Mouse (Mus musculus): Measurements from ENCODE around the gene Sarnp. TPM values are rescaled to one million over a fixed set of nuclear protein-coding genes. Genes with fewer than 3 reads are reported as not detected.

Gene Sarnp
- polyA plus RNA-seq, 1 experiment from 2014 or later, result 152 TPM

GRCm38 (mm10) chr10:128823821-128824220, 6.7 kb downstream of the Sarnp start:
- Histone ChIP-seq H3K9ac (replicated peaks; ENCODE audit: low read length) (no peak overlapping the region), H3K4me1 (ENCODE audit: control insufficient read depth, insufficient read depth, low read length) (peaks cover 7% of the 10 kb centered on the region), H3K4me2 (ENCODE audit: low read length) (no peak overlapping the region), H3K27me3 (ENCODE audit: control insufficient read depth, insufficient read depth, low read length) (no peaks in the 10 kb centered on the region), H3K9me3 (ENCODE audit: control insufficient read depth, low read length) (no peaks in the 10 kb centered on the region), H3K27ac (replicated peaks; ENCODE audit: low read depth, low read length) (no peak overlapping the region), H3K36me3 (ENCODE audit: control insufficient read depth, insufficient read depth, low read length) (peaks cover 29% of the 10 kb centered on the region), H3K4me3 (replicated peaks; ENCODE audit: low read depth, low read length) (no peak overlapping the region)
- no peak for DNase-seq
- no peak for ATAC-seq (ENCODE audit: low FRiP score, low TSS enrichment)
- WGBS, result 99% methylated on average over 9 of the region's 9 CpGs

GRCm38 (mm10) chr10:128837400-128837799, 20.3 kb downstream of the Sarnp start:
- Histone ChIP-seq H3K27ac (replicated peaks; ENCODE audit: low read depth, low read length) (no peak overlapping the region), H3K4me3 (replicated peaks; ENCODE audit: low read depth, low read length) (no peak overlapping the region), H3K9ac (replicated peaks; ENCODE audit: low read length) (no peak overlapping the region), H3K36me3 (ENCODE audit: control insufficient read depth, insufficient read depth, low read length) (peaks cover 59% of the 10 kb centered on the region), H3K9me3 (ENCODE audit: control insufficient read depth, low read length) (no peaks in the 10 kb centered on the region), H3K4me1 (ENCODE audit: control insufficient read depth, insufficient read depth, low read length) (no peaks in the 10 kb centered on the region), H3K27me3 (ENCODE audit: control insufficient read depth, insufficient read depth, low read length) (no peaks in the 10 kb centered on the region), H3K4me2 (ENCODE audit: low read length) (no peak overlapping the region)
- ATAC-seq (ENCODE audit: low FRiP score, low TSS enrichment) (no peak), DNase-seq (no peak)

- H3K4me3 ChIP-seq (replicated peaks; ENCODE audit: low read depth, low read length), result no peak overlapping the region
- no peaks in the 10 kb centered on the region for H3K9me3 ChIP-seq (ENCODE audit: control insufficient read depth, low read length)
- DNase-seq, result no peak
- no peaks in the 10 kb centered on the region for H3K4me1 ChIP-seq (ENCODE audit: control insufficient read depth, insufficient read depth, low read length)
- peaks cover 68% of the 10 kb centered on the region for H3K36me3 ChIP-seq (ENCODE audit: control insufficient read depth, insufficient read depth, low read length)
- H3K27me3 ChIP-seq (ENCODE audit: control insufficient read depth, insufficient read depth, low read length), result no peaks in the 10 kb centered on the region
- H3K27ac ChIP-seq (replicated peaks; ENCODE audit: low read depth, low read length), result no peak overlapping the region
- H3K9ac ChIP-seq (replicated peaks; ENCODE audit: low read length), result no peak overlapping the region
- no peak overlapping the region for H3K4me2 ChIP-seq (ENCODE audit: low read length)
- ATAC-seq (ENCODE audit: low FRiP score, low TSS enrichment), result no peak
Measured at GRCm38 (mm10) chr10:128839434-128839833, 22.3 kb downstream of the Sarnp start.

- H3K4me3 ChIP-seq (replicated peaks; ENCODE audit: low read depth, low read length), result no peak overlapping the region
- no peak overlapping the region for H3K27ac ChIP-seq (replicated peaks; ENCODE audit: low read depth, low read length)
- ATAC-seq (ENCODE audit: low FRiP score, low TSS enrichment) (no peak), DNase-seq (no peak)
- no peaks in the 10 kb centered on the region for H3K4me1 ChIP-seq (ENCODE audit: control insufficient read depth, insufficient read depth, low read length)
- no peaks in the 10 kb centered on the region for H3K27me3 ChIP-seq (ENCODE audit: control insufficient read depth, insufficient read depth, low read length)
- H3K9ac ChIP-seq (replicated peaks; ENCODE audit: low read length), result no peak overlapping the region
- peaks cover 67% of the 10 kb centered on the region for H3K36me3 ChIP-seq (ENCODE audit: control insufficient read depth, insufficient read depth, low read length)
- no peak overlapping the region for H3K4me2 ChIP-seq (ENCODE audit: low read length)
- H3K9me3 ChIP-seq (ENCODE audit: control insufficient read depth, low read length), result no peaks in the 10 kb centered on the region
Measured at GRCm38 (mm10) chr10:128840612-128841011, 23.5 kb downstream of the Sarnp start.

- H3K4me1 ChIP-seq (ENCODE audit: control insufficient read depth, insufficient read depth, low read length), result no peaks in the 10 kb centered on the region
- no peaks in the 10 kb centered on the region for H3K9me3 ChIP-seq (ENCODE audit: control insufficient read depth, low read length)
- 94% methylated on average over 5 of the region's 5 CpGs for WGBS
- H3K36me3 ChIP-seq (ENCODE audit: control insufficient read depth, insufficient read depth, low read length), result peaks cover 66% of the 10 kb centered on the region
- no peaks in the 10 kb centered on the region for H3K27me3 ChIP-seq (ENCODE audit: control insufficient read depth, insufficient read depth, low read length)
- ATAC-seq (ENCODE audit: low FRiP score, low TSS enrichment) (no peak), DNase-seq (no peak)
- H3K9ac ChIP-seq (replicated peaks; ENCODE audit: low read length), result no peak overlapping the region
- H3K4me2 ChIP-seq (ENCODE audit: low read length), result no peak overlapping the region
- H3K4me3 ChIP-seq (replicated peaks; ENCODE audit: low read depth, low read length), result no peak overlapping the region
- no peak overlapping the region for H3K27ac ChIP-seq (replicated peaks; ENCODE audit: low read depth, low read length)
Measured at GRCm38 (mm10) chr10:128843260-128843659, 26.1 kb downstream of the Sarnp start.

- Histone ChIP-seq H3K9ac (replicated peaks; ENCODE audit: low read length) (no peak overlapping the region), H3K4me2 (ENCODE audit: low read length) (no peak overlapping the region), H3K27ac (replicated peaks; ENCODE audit: low read depth, low read length) (no peak overlapping the region), H3K4me3 (replicated peaks; ENCODE audit: low read depth, low read length) (no peak overlapping the region), H3K36me3 (ENCODE audit: control insufficient read depth, insufficient read depth, low read length) (peaks cover 74% of the 10 kb centered on the region), H3K4me1 (ENCODE audit: control insufficient read depth, insufficient read depth, low read length) (no peaks in the 10 kb centered on the region), H3K9me3 (ENCODE audit: control insufficient read depth, low read length) (no peaks in the 10 kb centered on the region), H3K27me3 (ENCODE audit: control insufficient read depth, insufficient read depth, low read length) (no peaks in the 10 kb centered on the region)
- ATAC-seq (ENCODE audit: low FRiP score, low TSS enrichment), result no peak
- 66% methylated on average over 2 of the region's 2 CpGs for WGBS
- peak; percentile 82 for DNase-seq
Measured at GRCm38 (mm10) chr10:128845516-128845915, 28.4 kb downstream of the Sarnp start.

GRCm38 (mm10) chr10:128846664-128847063, 29.5 kb downstream of the Sarnp start:
- Histone ChIP-seq H3K4me3 (replicated peaks; ENCODE audit: low read depth, low read length) (no peak overlapping the region), H3K9me3 (ENCODE audit: control insufficient read depth, low read length) (no peaks in the 10 kb centered on the region), H3K27ac (replicated peaks; ENCODE audit: low read depth, low read length) (no peak overlapping the region), H3K36me3 (ENCODE audit: control insufficient read depth, insufficient read depth, low read length) (peaks cover 69% of the 10 kb centered on the region), H3K4me2 (ENCODE audit: low read length) (no peak overlapping the region), H3K27me3 (ENCODE audit: control insufficient read depth, insufficient read depth, low read length) (no peaks in the 10 kb centered on the region), H3K9ac (replicated peaks; ENCODE audit: low read length) (no peak overlapping the region), H3K4me1 (ENCODE audit: control insufficient read depth, insufficient read depth, low read length) (no peaks in the 10 kb centered on the region)
- WGBS, result 97% methylated on average over 4 of the region's 4 CpGs
- ATAC-seq (ENCODE audit: low FRiP score, low TSS enrichment) (no peak), DNase-seq (no peak)

- H3K4me2 ChIP-seq (ENCODE audit: low read length), result no peak overlapping the region
- H3K9ac ChIP-seq (replicated peaks; ENCODE audit: low read length), result no peak overlapping the region
- H3K27ac ChIP-seq (replicated peaks; ENCODE audit: low read depth, low read length), result no peak overlapping the region
- no peaks in the 10 kb centered on the region for H3K9me3 ChIP-seq (ENCODE audit: control insufficient read depth, low read length)
- H3K4me3 ChIP-seq (replicated peaks; ENCODE audit: low read depth, low read length), result no peak overlapping the region
- DNase-seq (no peak), ATAC-seq (ENCODE audit: low FRiP score, low TSS enrichment) (no peak)
- 84% methylated on average over 2 of the region's 2 CpGs for WGBS
- no peaks in the 10 kb centered on the region for H3K4me1 ChIP-seq (ENCODE audit: control insufficient read depth, insufficient read depth, low read length)
- peaks cover 60% of the 10 kb centered on the region for H3K36me3 ChIP-seq (ENCODE audit: control insufficient read depth, insufficient read depth, low read length)
- no peaks in the 10 kb centered on the region for H3K27me3 ChIP-seq (ENCODE audit: control insufficient read depth, insufficient read depth, low read length)
Measured at GRCm38 (mm10) chr10:128848426-128848825, 31.3 kb downstream of the Sarnp start.

GRCm38 (mm10) chr10:128850339-128850738, 33.2 kb downstream of the Sarnp start:
- Histone ChIP-seq H3K4me1 (ENCODE audit: control insufficient read depth, insufficient read depth, low read length) (no peaks in the 10 kb centered on the region), H3K36me3 (ENCODE audit: control insufficient read depth, insufficient read depth, low read length) (peaks cover 57% of the 10 kb centered on the region), H3K4me2 (ENCODE audit: low read length) (no peak overlapping the region), H3K9ac (replicated peaks; ENCODE audit: low read length) (no peak overlapping the region), H3K27ac (replicated peaks; ENCODE audit: low read depth, low read length) (no peak overlapping the region), H3K27me3 (ENCODE audit: control insufficient read depth, insufficient read depth, low read length) (no peaks in the 10 kb centered on the region), H3K4me3 (replicated peaks; ENCODE audit: low read depth, low read length) (no peak overlapping the region), H3K9me3 (ENCODE audit: control insufficient read depth, low read length) (no peaks in the 10 kb centered on the region)
- 86% methylated on average over 3 of the region's 3 CpGs for WGBS
- ATAC-seq (ENCODE audit: low FRiP score, low TSS enrichment), result no peak
- no peak for DNase-seq
